Mouse (Mus musculus) hindbrain, postnatal 0 days (tissue): ENCODE results near the gene Slc12a8. TPM values are rescaled to one million over a fixed set of nuclear protein-coding genes. Genes with fewer than 3 reads are reported as not detected.

ENCODE experiments used
- ATAC-seq: fragments of 200-750 bp; cut with Nextera tagmentation; 2 replicates; pipeline ENCODE4 v1.8.0; 2017; ENCODE audit warnings: mild to moderate bottlenecking, moderate TSS enrichment, moderate library complexity
- DNase-seq: peaks from one replicate; pipeline ENCODE4 v3.0.0-alpha.2; 2015; ENCODE audit warnings: low spot score
- H3K27ac ChIP-seq: fragments of 300-500 bp; sonication (generic); 2 replicates; pipeline ENCODE4 v1.5.1; 2014; ENCODE audit warnings: mild to moderate bottlenecking
- H3K27me3 ChIP-seq: fragments of 300-500 bp; sonication (generic); 2 replicates; pipeline ENCODE4 v1.6.1; 2014; ENCODE audit warnings: low read length, mixed read lengths; ENCODE audit not compliant: insufficient read depth
- H3K36me3 ChIP-seq: fragments of 300-500 bp; sonication (generic); 2 replicates; pipeline ENCODE4 v1.6.1; 2014; ENCODE audit warnings: low read length, mixed read lengths; ENCODE audit not compliant: insufficient read depth
- H3K4me1 ChIP-seq: fragments of 300-500 bp; sonication (generic); 2 replicates; pipeline ENCODE4 v1.6.1; 2014; ENCODE audit warnings: antibody characterized with exemption, low read length, mixed read lengths; ENCODE audit not compliant: insufficient read depth
- H3K4me2 ChIP-seq: fragments of 300-500 bp; sonication (generic); 2 replicates; pipeline ENCODE4 v1.6.1; 2014; ENCODE audit warnings: low read depth, mild to moderate bottlenecking, low read length, moderate library complexity, mixed read lengths
- H3K4me3 ChIP-seq: fragments of 300-500 bp; sonication (generic); 2 replicates; pipeline ENCODE4 v1.5.1; 2014; ENCODE audit warnings: low read length
- H3K9ac ChIP-seq: fragments of 300-500 bp; sonication (generic); replicated peaks from 2 replicates; pipeline ENCODE4 v1.6.1; 2014; ENCODE audit warnings: mild to moderate bottlenecking, low read length, moderate library complexity, mixed read lengths
- H3K9me3 ChIP-seq: fragments of 300-500 bp; sonication (generic); 2 replicates; pipeline ENCODE4 v1.6.1; 2016; ENCODE audit warnings: low read length, mixed read lengths
- CTCF ChIP-seq: IDR thresholded peaks from 2 replicates; pipeline ENCODE4 v1.5.1; 2016; ENCODE audit warnings: antibody characterized with exemption, control low read depth, low read depth
- WGBS: fragments of 180-500 bp; shearing (Covaris S2); extraction: QIAGEN DNeasy Blood & Tissue Kit; methylation state at CpG from one replicate; pipeline ENCODE4 v1.1.7; 2014; 5-methylcytosine and 5-hydroxymethylcytosine counted together
- polyA plus RNA-seq: library from polyadenylated mRNA; unstranded; fragments of >200 nt; fragmentation: Nextera tagmentation; extraction: Ambion mirVana; gene quantifications from 2 replicates; pipeline ENCODE4 v1.2.1, GENCODE M21; 2015
- total RNA-seq: library from RNA; depleted of rRNA; stranded (reverse); fragments of >200 nt; gene quantifications from 2 replicates; pipeline ENCODE4 v1.2.3, GENCODE M21; 2014

Gene Slc12a8
- total and polyA plus RNA-seq, 2 experiments from 2014 or later = 1.2 to 1.6 TPM

- DNase-seq = no peak
- Histone ChIP-seq H3K27me3 (no peaks in the 10 kb centered on the region), H3K27ac (no peak overlapping the region), H3K4me3 (no peak overlapping the region), H3K36me3 (no peaks in the 10 kb centered on the region), H3K4me2 (no peak overlapping the region), H3K4me1 (peaks cover 4% of the 10 kb centered on the region; the same call in 1 of the 2 replicates), H3K9ac (no peak overlapping the region), H3K9me3 (no peaks in the 10 kb centered on the region)
- ATAC-seq = no peak
- no peak for TF ChIP-seq CTCF
- WGBS = 76% methylated on average over 12 of the region's 12 CpGs
Observed at GRCm38 (mm10) chr16:33561308-33562009, 44.3 kb downstream of the Slc12a8 start.

DNA sequence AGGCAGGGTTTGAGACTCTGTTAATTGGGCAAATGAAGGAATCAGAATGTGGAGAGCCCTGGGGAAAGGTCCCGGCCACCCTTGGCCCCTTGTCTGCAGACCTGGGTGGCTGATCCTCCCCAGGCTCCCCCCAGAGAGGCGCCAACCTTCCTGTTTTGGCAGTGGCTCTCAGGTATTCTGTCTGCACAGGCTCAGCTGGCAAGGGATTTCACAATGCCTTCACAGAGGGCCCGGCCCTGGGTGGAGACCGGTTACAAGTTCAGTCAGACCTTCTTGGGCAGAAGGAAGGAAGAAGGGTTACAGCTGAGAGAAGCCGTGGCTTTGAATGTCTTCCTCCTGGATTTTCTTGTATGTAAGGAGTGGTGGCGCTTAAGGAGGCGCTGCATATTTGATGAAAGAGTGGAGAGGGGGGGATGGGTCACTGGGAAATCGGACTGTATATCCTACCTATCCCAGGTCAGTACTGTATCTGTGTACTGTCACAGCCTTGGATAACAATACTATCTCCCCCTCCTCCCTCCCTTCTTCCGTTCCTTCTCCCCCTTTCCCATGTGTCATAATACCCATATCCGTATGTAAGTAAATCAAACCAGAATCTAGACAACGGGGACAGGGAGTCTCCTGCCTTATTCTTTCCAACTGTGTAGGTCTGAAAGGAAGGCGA is 45.9 kb downstream of the Slc12a8 start:
- H3K4me1 ChIP-seq = peaks cover 4% of the 10 kb centered on the region; the same call in 1 of the 2 replicates
- no peaks in the 10 kb centered on the region for H3K36me3 ChIP-seq
- ATAC-seq = no peak
- no peak overlapping the region; the same call in 1 of the 2 replicates for H3K27ac ChIP-seq
- no peaks in the 10 kb centered on the region for H3K27me3 ChIP-seq
- H3K9me3 ChIP-seq = no peaks in the 10 kb centered on the region
- no peak overlapping the region for H3K4me3 ChIP-seq
- 73% methylated on average over 12 of the region's 12 CpGs for WGBS
- DNase-seq = no peak
- H3K4me2 ChIP-seq = no peak overlapping the region
- no peak for TF ChIP-seq CTCF
- no peak overlapping the region for H3K9ac ChIP-seq

GRCm38 (mm10) chr16:33563538-33564013 is 46.4 kb downstream of the Slc12a8 start:
- Histone ChIP-seq H3K27ac (no peak overlapping the region), H3K4me3 (no peak overlapping the region), H3K4me1 (peaks cover 4% of the 10 kb centered on the region; the same call in 1 of the 2 replicates), H3K4me2 (no peak overlapping the region), H3K9ac (no peak overlapping the region), H3K9me3 (no peaks in the 10 kb centered on the region), H3K27me3 (no peaks in the 10 kb centered on the region), H3K36me3 (no peaks in the 10 kb centered on the region)
- DNase-seq (no peak), ATAC-seq (no peak)
- TF ChIP-seq CTCF = no peak
- 62% methylated on average over 5 of the region's 5 CpGs for WGBS

- no peak for TF ChIP-seq CTCF
- ATAC-seq = no peak
- H3K27ac ChIP-seq = no peak overlapping the region
Observed at GRCm38 (mm10) chr16:33566467-33566866, 49.3 kb downstream of the Slc12a8 start.

DNA sequence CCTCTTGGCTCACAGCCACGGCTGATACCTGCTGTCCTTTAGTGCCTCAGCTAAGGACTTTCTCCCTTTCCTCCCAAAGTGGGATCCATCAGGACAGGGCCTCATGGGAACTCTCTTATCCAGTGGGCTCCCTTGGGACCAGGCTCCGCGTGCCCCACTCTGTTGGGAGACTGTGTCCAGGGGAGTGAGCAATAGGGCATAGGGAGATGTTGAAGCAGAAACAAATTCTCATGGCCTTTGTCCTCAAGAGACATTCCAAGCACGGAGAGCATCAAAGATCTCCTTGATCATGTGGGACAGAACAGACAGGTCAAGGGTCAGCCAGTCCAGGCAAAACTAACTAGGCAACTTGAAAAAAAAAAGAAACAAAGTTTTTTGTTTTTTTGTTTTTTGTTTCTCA is 50.6 kb downstream of the Slc12a8 start:
- Histone ChIP-seq H3K4me1 (no peaks in the 10 kb centered on the region), H3K4me3 (no peak overlapping the region), H3K4me2 (no peak overlapping the region), H3K27ac (no peak overlapping the region), H3K9me3 (no peaks in the 10 kb centered on the region), H3K9ac (no peak overlapping the region), H3K27me3 (no peaks in the 10 kb centered on the region), H3K36me3 (no peaks in the 10 kb centered on the region)
- 60% methylated on average over 4 of the region's 4 CpGs for WGBS
- TF ChIP-seq CTCF = no peak
- ATAC-seq (no peak), DNase-seq (no peak)

More at GRCm38 (mm10) chr16:33566467-33566866, 49.3 kb downstream of the Slc12a8 start:
- Histone ChIP-seq H3K4me1 (no peaks in the 10 kb centered on the region), H3K4me3 (no peak overlapping the region), H3K36me3 (no peaks in the 10 kb centered on the region), H3K27me3 (no peaks in the 10 kb centered on the region), H3K9ac (no peak overlapping the region), H3K4me2 (no peak overlapping the region), H3K9me3 (no peaks in the 10 kb centered on the region)
- DNase-seq = no peak
- 90% methylated on average over 10 of the region's 10 CpGs for WGBS

DNA sequence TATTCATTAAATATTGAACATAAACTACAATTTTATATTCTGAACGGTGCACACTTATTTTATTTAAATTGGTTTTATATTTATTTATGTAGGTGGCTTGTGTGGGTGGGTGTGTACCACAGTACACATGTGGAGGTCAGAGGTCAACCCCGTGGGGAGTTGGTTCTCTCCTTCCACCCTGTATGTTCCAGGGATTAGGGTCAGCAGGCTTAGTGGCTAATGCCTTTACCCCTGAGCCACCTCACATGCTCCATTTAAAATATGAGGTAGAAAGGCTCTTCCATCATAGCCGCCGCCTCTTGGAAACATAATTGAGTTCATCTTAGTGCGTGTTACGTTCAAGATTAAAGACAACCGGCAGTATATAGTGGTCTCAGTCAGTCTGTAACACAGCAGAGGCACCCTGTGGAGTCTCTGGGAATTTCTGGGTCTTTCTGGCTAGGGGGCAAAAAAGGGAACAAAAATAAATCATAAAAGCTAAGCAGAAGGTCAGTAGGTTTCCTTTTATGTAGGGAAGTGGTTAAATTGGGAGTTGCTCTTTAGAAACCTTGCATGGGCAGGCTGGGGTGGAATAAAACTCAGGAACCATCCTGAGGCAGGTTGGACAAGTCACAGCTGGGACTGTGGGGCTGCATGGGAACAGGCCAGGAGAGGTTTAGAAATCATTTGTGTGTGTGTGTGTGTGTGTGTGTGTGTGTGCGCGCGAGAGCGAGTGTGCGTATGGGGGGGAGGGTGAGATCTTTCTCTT is 51.3 kb downstream of the Slc12a8 start:
- no peak for TF ChIP-seq CTCF
- H3K9me3 ChIP-seq = no peaks in the 10 kb centered on the region
- no peak overlapping the region for H3K9ac ChIP-seq
- no peak for DNase-seq
- 83% methylated on average over 12 of the region's 12 CpGs for WGBS
- ATAC-seq = no peak
- H3K4me3 ChIP-seq = no peak overlapping the region
- H3K27me3 ChIP-seq = no peaks in the 10 kb centered on the region
- H3K4me2 ChIP-seq = no peak overlapping the region
- no peaks in the 10 kb centered on the region for H3K4me1 ChIP-seq
- no peaks in the 10 kb centered on the region for H3K36me3 ChIP-seq
- no peak overlapping the region for H3K27ac ChIP-seq
